Mouse (Mus musculus): ENCODE measurements at regions not wholly inside any gene's neighbourhood (a gene's known extent, or its start where the extent isn't known, plus 50 kb on each side); places are given as distances from the start of the nearest gene placed in this dataset.

- Histone ChIP-seq H3K36me3 (ENCODE audit: control insufficient read depth, insufficient read depth, low read length, poor library complexity, severe bottlenecking) (no peaks in the 10 kb centered on the region), H3K27ac (ENCODE audit: insufficient read depth, low read depth, low read length, poor library complexity, severe bottlenecking) (no peak overlapping the region), H3K9me3 (ENCODE audit: control insufficient read depth, insufficient read depth, low read depth, low read length) (no peaks in the 10 kb centered on the region), H3K4me1 (ENCODE audit: control insufficient read depth in 2 of 2, insufficient read depth in 2 of 2, low read length in 2 of 2, poor library complexity in 1 of 2) (no peaks in the 10 kb centered on the region), H3K4me3 (ENCODE audit: insufficient read depth in 1 of 2, low read depth in 1 of 2, low read length in 2 of 2, poor library complexity in 1 of 2, severe bottlenecking in 1 of 2) (no peak overlapping the region), H3K9ac (ENCODE audit: insufficient read depth, low read depth, low read length, poor library complexity, severe bottlenecking) (no peak overlapping the region)
- in situ Hi-C loops (cut with MboI; ENCODE audit: low sequenced_read_pairs in 2 of 2, unreplicated experiment in 2 of 2), result no loop called here
- no peak for DNase-seq (ENCODE audit: low read depth, low spot score)
- no peak for TF ChIP-seq MAFK (IDR thresholded peaks at IDR 0.05; ENCODE audit: insufficient read depth, low read depth, low read length)
These were observed 263.7 kb upstream of the Got2 start for GRCm38 (mm10) chr8:96152056-96152455.

GRCm38 (mm10) chr8:96151065-96151472 is 262.7 kb upstream of the Got2 start:
- Histone ChIP-seq H3K36me3 (ENCODE audit: control insufficient read depth, insufficient read depth, low read length, poor library complexity, severe bottlenecking) (no peaks in the 10 kb centered on the region), H3K27ac (ENCODE audit: insufficient read depth, low read depth, low read length, poor library complexity, severe bottlenecking) (no peak overlapping the region), H3K9ac (ENCODE audit: insufficient read depth, low read depth, low read length, poor library complexity, severe bottlenecking) (no peak overlapping the region), H3K9me3 (ENCODE audit: control insufficient read depth, insufficient read depth, low read depth, low read length) (no peaks in the 10 kb centered on the region), H3K4me1 (ENCODE audit: control insufficient read depth in 2 of 2, insufficient read depth in 2 of 2, low read length in 2 of 2, poor library complexity in 1 of 2) (no peaks in the 10 kb centered on the region), H3K4me3 (ENCODE audit: insufficient read depth in 1 of 2, low read depth in 1 of 2, low read length in 2 of 2, poor library complexity in 1 of 2, severe bottlenecking in 1 of 2) (no peak overlapping the region)
- DNase-seq (ENCODE audit: low read depth, low spot score), result no peak
- in situ Hi-C loops (cut with MboI; ENCODE audit: low sequenced_read_pairs in 2 of 2, unreplicated experiment in 2 of 2), result no loop called here
- TF ChIP-seq HCFC1 (IDR thresholded peaks at IDR 0.05; ENCODE audit: borderline replicate concordance, insufficient read depth, low read length), result no peak
- TF ChIP-seq ZC3H11A (IDR thresholded peaks at IDR 0.05; ENCODE audit: borderline replicate concordance, low read depth, low read length), result no peak
- TF ChIP-seq CHD2 (IDR thresholded peaks at IDR 0.05; ENCODE audit: low read depth, low read length), result no peak
- TF ChIP-seq ZNF384 (IDR thresholded peaks at IDR 0.05; ENCODE audit: low read depth, low read length), result no peak
- TF ChIP-seq MAFK (IDR thresholded peaks at IDR 0.05; ENCODE audit: insufficient read depth, low read depth, low read length), result no peak

DNA sequence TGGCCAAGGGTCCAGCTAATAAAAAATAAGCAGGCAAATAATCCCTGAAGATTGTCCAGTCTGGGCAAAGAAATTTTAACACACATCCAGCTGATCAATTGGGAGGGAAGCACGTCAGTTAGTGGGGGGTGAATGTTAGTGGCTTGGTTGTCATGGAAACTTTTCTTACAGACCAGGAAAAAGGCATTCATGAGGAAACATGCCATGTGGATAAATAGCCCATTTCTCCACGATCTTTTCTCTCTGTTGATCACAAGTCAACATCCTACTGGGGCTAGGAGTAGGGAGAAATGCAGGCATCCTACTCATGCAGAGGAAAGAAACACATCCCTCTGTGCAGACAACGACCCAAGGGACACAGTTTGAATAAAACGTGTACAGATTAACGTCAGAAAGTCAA is 243.8 kb upstream of the Got2 start:
- in situ Hi-C loops (cut with MboI; ENCODE audit: low sequenced_read_pairs in 2 of 2, unreplicated experiment in 2 of 2), result no loop called here
- no peak for DNase-seq (ENCODE audit: low read depth, low spot score)
- no peaks in the 10 kb centered on the region for H3K9me3 ChIP-seq (ENCODE audit: control insufficient read depth, insufficient read depth, low read depth, low read length)
- TF ChIP-seq HCFC1 (IDR thresholded peaks at IDR 0.05; ENCODE audit: borderline replicate concordance, insufficient read depth, low read length) (no peak), MAFK (IDR thresholded peaks at IDR 0.05; ENCODE audit: insufficient read depth, low read depth, low read length) (no peak), CHD2 (IDR thresholded peaks at IDR 0.05; ENCODE audit: low read depth, low read length) (no peak), ZNF384 (IDR thresholded peaks at IDR 0.05; ENCODE audit: low read depth, low read length) (no peak), ZC3H11A (IDR thresholded peaks at IDR 0.05; ENCODE audit: borderline replicate concordance, low read depth, low read length) (no peak)
- H3K9ac ChIP-seq (ENCODE audit: insufficient read depth, low read depth, low read length, poor library complexity, severe bottlenecking), result no peak overlapping the region
- H3K36me3 ChIP-seq (ENCODE audit: control insufficient read depth, insufficient read depth, low read length, poor library complexity, severe bottlenecking), result no peaks in the 10 kb centered on the region
- H3K4me3 ChIP-seq (ENCODE audit: insufficient read depth in 1 of 2, low read depth in 1 of 2, low read length in 2 of 2, poor library complexity in 1 of 2, severe bottlenecking in 1 of 2), result no peak overlapping the region
- H3K4me1 ChIP-seq (ENCODE audit: control insufficient read depth in 2 of 2, insufficient read depth in 2 of 2, low read length in 2 of 2, poor library complexity in 1 of 2), result no peaks in the 10 kb centered on the region
- no peak overlapping the region for H3K27ac ChIP-seq (ENCODE audit: insufficient read depth, low read depth, low read length, poor library complexity, severe bottlenecking)

DNA sequence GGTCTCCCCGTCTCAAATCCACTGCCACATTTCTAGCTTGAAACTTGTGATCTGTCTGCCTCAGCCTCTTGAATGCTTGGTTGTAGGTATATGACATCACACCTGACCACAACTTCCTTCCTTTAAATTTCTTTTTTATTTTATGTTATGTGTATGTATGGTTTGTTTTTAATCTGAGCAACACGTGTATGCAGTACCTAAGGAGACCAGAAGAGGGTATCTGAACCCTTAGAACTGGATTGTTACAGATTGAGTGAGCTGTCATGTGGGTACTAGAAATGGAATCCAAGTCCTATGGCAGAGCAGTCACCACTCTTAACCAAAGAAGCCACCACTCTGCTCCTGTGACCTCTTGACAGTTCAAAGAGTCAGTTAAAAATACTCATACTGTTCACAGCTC is 240.0 kb upstream of the Got2 start:
- no peaks in the 10 kb centered on the region for H3K36me3 ChIP-seq (ENCODE audit: control insufficient read depth, insufficient read depth, low read length, poor library complexity, severe bottlenecking)
- no peaks in the 10 kb centered on the region for H3K9me3 ChIP-seq (ENCODE audit: control insufficient read depth, insufficient read depth, low read depth, low read length)
- H3K4me1 ChIP-seq (ENCODE audit: control insufficient read depth in 2 of 2, insufficient read depth in 2 of 2, low read length in 2 of 2, poor library complexity in 1 of 2), result no peaks in the 10 kb centered on the region
- H3K4me3 ChIP-seq (ENCODE audit: insufficient read depth in 1 of 2, low read depth in 1 of 2, low read length in 2 of 2, poor library complexity in 1 of 2, severe bottlenecking in 1 of 2), result no peak overlapping the region
- H3K27ac ChIP-seq (ENCODE audit: insufficient read depth, low read depth, low read length, poor library complexity, severe bottlenecking), result no peak overlapping the region
- TF ChIP-seq ZC3H11A (IDR thresholded peaks at IDR 0.05; ENCODE audit: borderline replicate concordance, low read depth, low read length) (no peak), HCFC1 (IDR thresholded peaks at IDR 0.05; ENCODE audit: borderline replicate concordance, insufficient read depth, low read length) (no peak), ZNF384 (IDR thresholded peaks at IDR 0.05; ENCODE audit: low read depth, low read length) (no peak), CHD2 (IDR thresholded peaks at IDR 0.05; ENCODE audit: low read depth, low read length) (no peak), MAFK (IDR thresholded peaks at IDR 0.05; ENCODE audit: insufficient read depth, low read depth, low read length) (no peak)
- no peak for DNase-seq (ENCODE audit: low read depth, low spot score)
- in situ Hi-C loops (cut with MboI; ENCODE audit: low sequenced_read_pairs in 2 of 2, unreplicated experiment in 2 of 2), result no loop called here
- H3K9ac ChIP-seq (ENCODE audit: insufficient read depth, low read depth, low read length, poor library complexity, severe bottlenecking), result no peak overlapping the region

DNA sequence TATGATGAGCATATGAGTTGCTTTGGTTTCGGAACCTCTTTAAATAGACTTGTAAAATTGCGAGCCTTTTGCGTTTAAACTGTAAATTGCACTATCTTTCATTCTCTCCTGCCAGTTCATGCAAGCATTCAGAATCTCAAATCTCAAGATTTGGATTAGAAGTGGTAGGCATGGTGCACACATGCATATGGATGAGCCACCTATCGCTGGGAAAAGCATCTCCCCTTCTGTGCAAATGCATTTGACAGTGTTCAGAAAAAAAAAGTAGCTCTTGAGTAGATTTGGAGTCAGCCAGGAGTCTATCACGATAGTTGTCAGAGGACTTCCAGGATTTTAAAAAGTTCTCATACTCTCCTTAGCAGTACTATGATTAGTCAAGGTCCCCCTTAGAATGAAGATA is 212.5 kb upstream of the Got2 start:
- TF ChIP-seq ZNF384 (IDR thresholded peaks at IDR 0.05; ENCODE audit: low read depth, low read length), result no peak
- TF ChIP-seq HCFC1 (IDR thresholded peaks at IDR 0.05; ENCODE audit: borderline replicate concordance, insufficient read depth, low read length), result no peak
- TF ChIP-seq ZC3H11A (IDR thresholded peaks at IDR 0.05; ENCODE audit: borderline replicate concordance, low read depth, low read length), result no peak
- no peak for TF ChIP-seq CHD2 (IDR thresholded peaks at IDR 0.05; ENCODE audit: low read depth, low read length)
- no peak for TF ChIP-seq MAFK (IDR thresholded peaks at IDR 0.05; ENCODE audit: insufficient read depth, low read depth, low read length)
- no peak for DNase-seq (ENCODE audit: low read depth, low spot score)
- no peak overlapping the region for H3K9ac ChIP-seq (ENCODE audit: insufficient read depth, low read depth, low read length, poor library complexity, severe bottlenecking)
- no peaks in the 10 kb centered on the region for H3K9me3 ChIP-seq (ENCODE audit: control insufficient read depth, insufficient read depth, low read depth, low read length)
- no peak overlapping the region for H3K4me3 ChIP-seq (ENCODE audit: insufficient read depth in 1 of 2, low read depth in 1 of 2, low read length in 2 of 2, poor library complexity in 1 of 2, severe bottlenecking in 1 of 2)
- in situ Hi-C loops (cut with MboI; ENCODE audit: low sequenced_read_pairs in 2 of 2, unreplicated experiment in 2 of 2), result no loop called here
- no peak overlapping the region for H3K27ac ChIP-seq (ENCODE audit: insufficient read depth, low read depth, low read length, poor library complexity, severe bottlenecking)
- no peaks in the 10 kb centered on the region for H3K4me1 ChIP-seq (ENCODE audit: control insufficient read depth in 2 of 2, insufficient read depth in 2 of 2, low read length in 2 of 2, poor library complexity in 1 of 2)
- H3K36me3 ChIP-seq (ENCODE audit: control insufficient read depth, insufficient read depth, low read length, poor library complexity, severe bottlenecking), result no peaks in the 10 kb centered on the region

Measured in ES-E14 (cell line).